Mouse (Mus musculus) hindbrain, embryonic 10.5 days (tissue): ENCODE measurements at regions not wholly inside any gene's neighbourhood (a gene's known extent, or its start where the extent isn't known, plus 50 kb on each side); places are given as distances from the start of the nearest gene placed in this dataset.

Experiments
- DNase-seq: peaks from one replicate; pipeline ENCODE4 v3.0.0-alpha.2; 2017; ENCODE audit warnings: low spot score
- H3K27ac ChIP-seq: fragments of 300-500 bp; sonication (generic); 2 replicates; pipeline ENCODE4 v1.5.1; 2016; ENCODE audit warnings: mild to moderate bottlenecking, moderate library complexity
- H3K27me3 ChIP-seq: fragments of 300-500 bp; sonication (generic); 2 replicates; pipeline ENCODE4 v1.6.1; 2016; ENCODE audit warnings: mild to moderate bottlenecking; ENCODE audit not compliant: poor library complexity, insufficient read depth, severe bottlenecking
- H3K36me3 ChIP-seq: fragments of 300-500 bp; sonication (generic); 2 replicates; pipeline ENCODE4 v1.6.1; 2016; ENCODE audit warnings: mild to moderate bottlenecking, moderate library complexity
- H3K4me1 ChIP-seq: fragments of 300-500 bp; sonication (generic); replicated peaks from 2 replicates; pipeline ENCODE4 v1.6.1; 2016; ENCODE audit warnings: mild to moderate bottlenecking
- H3K4me3 ChIP-seq: fragments of 300-500 bp; sonication (generic); 2 replicates; pipeline ENCODE4 v1.5.1; 2016; ENCODE audit warnings: mild to moderate bottlenecking, moderate library complexity
- H3K9me3 ChIP-seq: fragments of 300-500 bp; sonication (generic); 2 replicates; pipeline ENCODE4 v1.6.1; 2016; ENCODE audit warnings: mild to moderate bottlenecking, moderate library complexity
- WGBS: fragments of 180-500 bp; shearing (Covaris S2); methylation state at CpG from one replicate; pipeline ENCODE4 v1.1.7; 2016; 5-methylcytosine and 5-hydroxymethylcytosine counted together

DNA sequence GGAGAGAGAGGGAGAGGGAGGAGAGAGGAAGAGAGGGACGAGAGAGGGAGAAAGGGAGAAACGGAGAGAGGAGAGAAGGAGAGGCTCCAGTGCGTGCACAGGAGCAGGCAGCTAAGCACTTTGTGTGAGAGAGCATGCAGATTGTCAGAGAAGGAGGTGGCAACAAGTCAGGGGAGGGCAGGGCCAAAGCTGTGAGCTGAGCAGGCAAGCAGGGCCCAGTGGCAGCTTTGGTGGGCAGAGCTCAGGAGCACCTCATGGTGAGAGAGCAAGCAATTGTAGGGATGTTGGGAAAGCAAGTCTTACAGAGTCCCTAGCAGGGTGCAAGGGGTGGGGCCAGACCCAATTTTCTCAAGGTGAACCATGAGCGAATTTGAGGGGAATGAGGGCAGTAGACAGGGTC lies 234.3 kb upstream of the Hey2 start:
- Histone ChIP-seq H3K4me1 (peaks cover 6% of the 10 kb centered on the region; the same call in 1 of the 2 replicates), H3K27ac (0 out of 2 replicates have a peak overlapping the region, but pooled peaks have one; percentile 16), H3K27me3 (no peaks in the 10 kb centered on the region), H3K36me3 (no peaks in the 10 kb centered on the region), H3K9me3 (no peaks in the 10 kb centered on the region), H3K4me3 (no peak overlapping the region)
- WGBS = 20% methylated on average over 4 of the region's 4 CpGs
- no peak for DNase-seq

DNA sequence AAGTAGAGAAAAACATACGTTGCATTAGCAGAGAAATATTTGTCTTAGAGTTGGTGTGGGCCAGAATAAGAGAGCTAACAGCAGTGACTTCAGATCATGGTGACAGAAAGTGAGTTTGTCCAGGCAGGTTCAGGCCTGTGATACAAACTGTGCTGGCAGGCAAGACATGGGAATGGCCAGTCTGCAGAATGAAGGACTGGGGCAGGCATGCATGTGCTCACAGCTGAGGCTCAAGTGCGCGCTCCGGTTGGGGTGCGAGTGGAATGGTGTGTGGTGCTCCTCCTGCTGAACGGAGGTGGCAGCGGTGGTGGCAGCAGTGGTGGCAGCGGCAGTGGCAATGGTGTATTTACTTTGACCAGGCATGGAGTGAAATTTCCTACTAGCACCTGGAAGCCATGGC lies 233.8 kb upstream of the Hey2 start:
- peaks cover 6% of the 10 kb centered on the region; the same call in 1 of the 2 replicates for H3K4me1 ChIP-seq
- H3K27ac ChIP-seq = no peak overlapping the region
- H3K9me3 ChIP-seq = no peaks in the 10 kb centered on the region
- H3K4me3 ChIP-seq = no peak overlapping the region
- DNase-seq = no peak
- H3K27me3 ChIP-seq = no peaks in the 10 kb centered on the region
- H3K36me3 ChIP-seq = no peaks in the 10 kb centered on the region
- WGBS = 66% methylated on average over 8 of the region's 8 CpGs

DNA sequence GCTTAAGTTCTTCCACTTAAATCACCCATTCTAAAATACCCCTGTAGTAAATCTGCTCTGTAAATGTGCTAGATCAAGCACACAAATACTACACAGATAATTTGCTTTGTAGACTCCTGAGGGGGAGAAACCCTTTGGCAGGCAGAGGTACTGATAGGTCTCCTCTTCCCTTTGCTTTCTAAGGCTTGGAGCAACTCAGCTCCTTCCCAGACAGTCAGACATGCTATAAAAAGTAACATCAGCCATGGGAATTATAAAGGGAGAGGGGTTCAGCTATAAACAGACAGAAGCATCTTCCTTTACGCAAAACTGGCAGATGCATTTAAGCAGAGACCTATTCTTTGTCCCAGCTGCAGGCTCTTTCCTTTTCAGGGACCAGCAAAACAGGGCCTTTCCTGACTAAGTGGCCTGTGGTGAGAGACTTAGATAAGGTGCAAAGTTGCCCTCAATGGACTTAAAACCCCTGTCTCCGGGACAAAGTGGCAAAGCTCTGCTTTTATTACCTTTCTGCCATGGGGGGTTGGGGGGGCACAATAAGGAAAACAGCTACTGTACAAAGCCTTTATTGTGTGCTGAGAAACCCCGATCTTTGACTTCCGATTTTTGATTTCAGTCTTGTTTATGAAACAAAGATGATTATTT lies 231.5 kb upstream of the Hey2 start:
- WGBS = 67% methylated on average over 4 of the region's 4 CpGs

DNA sequence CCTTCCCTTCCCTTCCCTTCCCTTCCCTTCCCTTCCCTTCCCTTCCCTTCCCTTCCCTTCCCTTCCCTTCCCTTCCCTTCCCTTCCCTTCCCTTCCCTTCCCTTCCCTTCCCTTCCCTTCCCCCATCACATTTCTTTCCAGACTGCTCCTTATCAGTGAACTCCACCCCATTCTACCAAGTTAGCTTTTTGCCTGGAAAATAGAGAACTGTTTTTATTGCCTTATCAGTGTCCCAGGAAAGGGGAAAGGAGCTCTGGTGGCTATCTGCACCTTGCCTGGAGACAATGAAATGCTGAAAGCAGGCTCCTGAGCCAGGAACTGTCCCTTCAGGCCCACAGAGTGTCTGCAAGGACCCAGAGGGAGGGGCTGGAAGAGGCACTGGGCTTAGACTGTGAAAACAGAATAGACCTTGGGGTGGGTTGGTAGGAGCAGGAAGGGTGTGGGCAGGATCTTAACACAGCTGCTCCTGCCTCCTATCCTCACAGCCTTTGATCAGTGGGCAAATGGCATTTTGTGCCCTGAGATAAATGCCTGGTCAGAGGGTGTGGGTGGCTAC lies 226.1 kb upstream of the Hey2 start:
- Histone ChIP-seq H3K27ac (no peak overlapping the region), H3K4me1 (no peaks in the 10 kb centered on the region), H3K9me3 (no peaks in the 10 kb centered on the region), H3K27me3 (no peaks in the 10 kb centered on the region), H3K36me3 (no peaks in the 10 kb centered on the region), H3K4me3 (no peak overlapping the region)
- no peak for DNase-seq

More for the DNA sequence above, 231.5 kb upstream of the Hey2 start:
- Histone ChIP-seq H3K36me3 (no peaks in the 10 kb centered on the region), H3K4me3 (no peak overlapping the region), H3K4me1 (peaks cover 6% of the 10 kb centered on the region; the same call in 1 of the 2 replicates), H3K9me3 (no peaks in the 10 kb centered on the region), H3K27me3 (no peaks in the 10 kb centered on the region), H3K27ac (no peak overlapping the region)
- no peak for DNase-seq

DNA sequence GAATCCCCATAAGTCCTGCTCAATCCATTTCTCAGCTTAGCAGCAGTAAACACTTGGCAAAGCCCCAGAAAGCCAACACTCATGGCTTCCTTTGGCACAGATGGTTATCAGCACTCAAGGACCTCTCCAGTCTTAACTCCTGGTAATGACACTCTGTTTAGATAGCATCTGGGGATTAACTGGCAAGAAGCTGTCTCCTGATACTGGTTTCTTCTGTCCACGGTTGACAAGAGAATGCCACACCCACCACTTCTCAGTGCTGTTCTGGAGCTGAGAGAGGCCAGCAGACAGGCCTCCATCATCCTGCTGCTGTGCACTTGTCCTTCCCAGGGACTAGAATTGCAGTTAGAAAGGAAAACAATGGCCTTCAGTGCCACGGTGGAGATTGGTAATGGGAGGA lies 220.1 kb upstream of the Hey2 start:
- 51% methylated on average over 2 of the region's 2 CpGs for WGBS
- Histone ChIP-seq H3K36me3 (no peaks in the 10 kb centered on the region), H3K27ac (no peak overlapping the region), H3K4me1 (no peaks in the 10 kb centered on the region), H3K4me3 (no peak overlapping the region), H3K27me3 (no peaks in the 10 kb centered on the region), H3K9me3 (no peaks in the 10 kb centered on the region)
- DNase-seq = no peak

GRCm38 (mm10) chr10:31053260-31053659 lies 210.7 kb upstream of the Hey2 start:
- Histone ChIP-seq H3K27me3 (no peaks in the 10 kb centered on the region), H3K4me3 (no peak overlapping the region), H3K9me3 (no peaks in the 10 kb centered on the region), H3K27ac (no peak overlapping the region), H3K4me1 (no peaks in the 10 kb centered on the region), H3K36me3 (no peaks in the 10 kb centered on the region)
- 87% methylated on average over 8 of the region's 8 CpGs for WGBS
- no peak for DNase-seq

- no peaks in the 10 kb centered on the region for H3K9me3 ChIP-seq
- no peak for DNase-seq
- no peaks in the 10 kb centered on the region for H3K36me3 ChIP-seq
- no peaks in the 10 kb centered on the region for H3K27me3 ChIP-seq
- H3K27ac ChIP-seq = no peak overlapping the region
- H3K4me1 ChIP-seq = no peaks in the 10 kb centered on the region
- WGBS = 98% methylated on average over 1 of the region's 1 CpGs
- no peak overlapping the region for H3K4me3 ChIP-seq
Observed at GRCm38 (mm10) chr10:31051222-31051621, 208.6 kb upstream of the Hey2 start.

GRCm38 (mm10) chr10:31049352-31049751 lies 206.8 kb upstream of the Hey2 start:
- H3K4me1 ChIP-seq = no peaks in the 10 kb centered on the region
- no peak overlapping the region for H3K27ac ChIP-seq
- H3K27me3 ChIP-seq = no peaks in the 10 kb centered on the region
- H3K36me3 ChIP-seq = no peaks in the 10 kb centered on the region
- H3K9me3 ChIP-seq = no peaks in the 10 kb centered on the region
- no peak for DNase-seq
- 86% methylated on average over 2 of the region's 2 CpGs for WGBS
- H3K4me3 ChIP-seq = no peak overlapping the region

DNA sequence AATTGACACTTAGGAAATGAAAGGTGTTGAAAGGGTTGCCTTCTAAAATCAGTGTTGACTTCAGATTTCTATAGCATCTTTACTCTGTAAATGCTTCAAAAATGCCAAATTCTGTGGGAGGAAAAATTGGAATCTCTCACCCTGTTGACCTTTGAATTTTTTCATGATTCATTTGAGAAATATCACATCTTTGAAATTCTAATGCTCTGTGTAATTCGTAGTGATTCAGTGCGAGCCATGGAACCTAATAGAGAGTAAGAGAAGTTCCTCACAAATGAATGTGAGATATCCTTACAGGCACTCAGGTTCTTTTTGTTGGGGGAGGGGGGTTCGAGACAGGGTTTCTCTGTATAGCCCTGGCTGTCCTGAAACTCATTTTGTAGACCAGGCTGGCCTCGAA lies 193.0 kb upstream of the Hey2 start:
- H3K27me3 ChIP-seq = no peaks in the 10 kb centered on the region
- H3K9me3 ChIP-seq = no peaks in the 10 kb centered on the region
- H3K36me3 ChIP-seq = no peaks in the 10 kb centered on the region
- no peak for DNase-seq
- H3K4me1 ChIP-seq = no peaks in the 10 kb centered on the region
- WGBS = 87% methylated on average over 4 of the region's 4 CpGs
- H3K4me3 ChIP-seq = no peak overlapping the region
- H3K27ac ChIP-seq = no peak overlapping the region

GRCm38 (mm10) chr10:31034782-31035181 lies 192.2 kb upstream of the Hey2 start:
- Histone ChIP-seq H3K9me3 (no peaks in the 10 kb centered on the region), H3K4me1 (no peaks in the 10 kb centered on the region), H3K4me3 (no peak overlapping the region), H3K27me3 (no peaks in the 10 kb centered on the region), H3K27ac (no peak overlapping the region), H3K36me3 (no peaks in the 10 kb centered on the region)
- WGBS = 70% methylated on average over 3 of the region's 3 CpGs
- DNase-seq = no peak

GRCm38 (mm10) chr10:31030676-31031075 lies 188.1 kb upstream of the Hey2 start:
- DNase-seq = no peak
- no peak overlapping the region for H3K27ac ChIP-seq
- 83% methylated on average over 2 of the region's 2 CpGs for WGBS
- H3K9me3 ChIP-seq = no peaks in the 10 kb centered on the region
- H3K27me3 ChIP-seq = no peaks in the 10 kb centered on the region
- no peaks in the 10 kb centered on the region for H3K4me1 ChIP-seq
- no peak overlapping the region for H3K4me3 ChIP-seq
- H3K36me3 ChIP-seq = no peaks in the 10 kb centered on the region

- no peaks in the 10 kb centered on the region for H3K36me3 ChIP-seq
- no peak for DNase-seq
- no peak overlapping the region for H3K27ac ChIP-seq
- WGBS = 57% methylated on average over 1 of the region's 1 CpGs
- H3K27me3 ChIP-seq = no peaks in the 10 kb centered on the region
- H3K9me3 ChIP-seq = no peaks in the 10 kb centered on the region
- no peaks in the 10 kb centered on the region for H3K4me1 ChIP-seq
- no peak overlapping the region for H3K4me3 ChIP-seq
Observed at GRCm38 (mm10) chr10:31026440-31026839, 183.8 kb upstream of the Hey2 start.

GRCm38 (mm10) chr10:31012669-31013358 lies 170.2 kb upstream of the Hey2 start:
- no peaks in the 10 kb centered on the region for H3K4me1 ChIP-seq
- no peaks in the 10 kb centered on the region for H3K36me3 ChIP-seq
- WGBS = 86% methylated on average over 18 of the region's 18 CpGs
- H3K27me3 ChIP-seq = no peaks in the 10 kb centered on the region
- H3K27ac ChIP-seq = no peak overlapping the region
- no peak overlapping the region for H3K4me3 ChIP-seq
- DNase-seq = no peak
- H3K9me3 ChIP-seq = no peaks in the 10 kb centered on the region
